Mouse (Mus musculus): ENCODE data around the gene Extl1.

Gene Extl1

DNA sequence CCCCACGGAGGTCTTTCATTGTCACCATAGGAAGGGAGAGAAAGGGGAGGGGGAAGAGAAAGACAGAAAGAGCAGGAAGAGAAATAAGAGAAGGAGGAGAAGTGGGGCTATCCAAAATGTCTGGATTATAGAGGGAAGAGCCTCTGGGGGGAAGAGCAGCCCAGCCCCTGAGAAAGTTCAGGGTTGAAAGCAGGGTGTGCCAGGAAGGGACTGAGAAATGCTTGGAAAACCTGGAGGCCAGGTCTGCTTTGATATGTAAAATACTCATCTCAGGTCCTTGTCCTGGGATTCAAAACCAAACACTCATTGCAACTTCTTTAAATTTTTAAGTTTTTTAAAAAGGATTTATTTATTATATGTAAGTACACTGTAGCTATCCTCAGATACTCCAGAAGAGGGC, 8.0 kb upstream of the Extl1 start:
- DNase-seq (ENCODE audit: low spot score in 2 of 2), result no peak

- DNase-seq (ENCODE audit: low spot score in 2 of 2), result peak; percentile 46 to 73
Measured at GRCm38 (mm10) chr4:134388397-134388796, 4.7 kb upstream of the Extl1 start.

DNA sequence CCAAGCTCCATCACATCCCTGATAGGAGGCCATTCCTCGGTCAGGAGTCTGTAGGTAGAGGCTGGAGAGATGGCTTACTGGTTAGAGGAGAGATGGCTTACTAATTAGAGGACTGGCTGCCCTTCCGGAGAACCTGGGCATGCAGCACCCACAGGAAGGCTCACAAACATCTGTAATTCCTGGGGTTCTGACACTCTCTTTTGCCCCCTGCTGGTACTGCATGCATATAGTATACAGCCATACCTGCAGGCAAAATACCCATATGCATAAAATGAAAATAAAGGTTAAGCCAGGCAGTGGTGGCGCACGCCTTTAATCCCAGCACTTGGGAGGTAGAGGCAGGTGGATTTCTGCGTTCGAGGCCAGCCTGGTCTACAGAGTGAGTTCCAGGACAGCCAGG, 3.6 kb upstream of the Extl1 start:
- DNase-seq (ENCODE audit: low spot score in 2 of 2), result no peak

DNA sequence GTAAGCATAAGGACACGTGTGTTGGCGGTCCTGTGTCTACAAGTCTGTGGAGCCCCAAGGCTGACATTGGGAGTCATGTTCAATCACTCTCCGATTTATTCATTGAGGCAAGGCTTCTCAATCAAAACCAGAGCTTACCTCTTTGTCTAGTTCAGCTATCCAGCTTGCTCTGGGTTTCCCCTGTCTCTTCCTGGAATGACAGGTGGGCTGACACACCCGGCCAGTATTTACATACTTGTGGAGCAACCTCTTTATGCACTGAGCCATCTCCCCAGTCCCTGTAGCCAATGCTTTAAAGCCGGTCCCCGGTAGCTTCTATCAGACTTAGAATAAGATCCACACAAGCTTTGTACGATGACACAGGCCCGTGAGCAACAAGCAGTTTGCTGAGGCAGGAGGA, 4.1 kb downstream of the Extl1 start:
- DNase-seq (ENCODE audit: low spot score in 2 of 2), result no peak

DNA sequence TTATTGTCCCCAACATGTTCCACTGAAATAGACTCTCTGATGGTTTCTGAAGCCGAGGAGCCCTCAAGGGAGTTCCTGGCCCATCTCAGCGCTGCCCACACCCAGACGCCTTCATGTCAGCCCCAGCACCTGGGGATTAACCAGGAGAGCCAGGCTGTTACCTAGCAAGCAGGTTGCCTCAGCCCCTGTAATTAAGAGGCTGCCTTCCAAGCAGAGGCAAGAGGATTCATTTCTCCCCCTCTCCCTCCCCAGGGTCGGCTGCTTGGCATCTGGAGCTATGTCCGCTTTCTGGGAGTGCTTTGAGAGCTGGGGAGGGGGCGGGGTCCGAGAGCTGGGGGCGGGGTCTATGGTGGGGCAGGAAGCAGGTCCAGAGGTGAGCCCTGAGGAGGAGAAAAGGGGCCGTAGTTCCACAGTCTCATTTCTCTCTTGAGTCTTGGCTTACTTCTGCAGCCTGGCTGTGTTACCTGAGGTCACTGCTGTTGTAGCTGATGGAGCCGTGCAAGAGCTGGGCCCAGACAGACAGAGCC, 5.5 kb downstream of the Extl1 start:
- DNase-seq (ENCODE audit: low spot score in 2 of 2), result no peak

- no peak for DNase-seq (ENCODE audit: low spot score in 2 of 2)
Measured at GRCm38 (mm10) chr4:134374306-134374705, 9.3 kb downstream of the Extl1 start.

- DNase-seq (ENCODE audit: low spot score in 2 of 2), result no peak
Measured at GRCm38 (mm10) chr4:134373295-134373694, 10.4 kb downstream of the Extl1 start.

- DNase-seq (ENCODE audit: low spot score in 2 of 2), result peak; percentile 91 to 93
Measured at GRCm38 (mm10) chr4:134372294-134372747, 11.3 kb downstream of the Extl1 start.

- peak in 1 of 2 experiments; percentile 36 for DNase-seq (ENCODE audit: low spot score in 2 of 2)
Measured at GRCm38 (mm10) chr4:134371316-134371855, 12.3 kb downstream of the Extl1 start.

- DNase-seq (ENCODE audit: low spot score in 2 of 2), result peak in 1 of 2 experiments; percentile 74
Measured at GRCm38 (mm10) chr4:134370649-134371221, 12.9 kb downstream of the Extl1 start.

GRCm38 (mm10) chr4:134365280-134365679, 18.4 kb downstream of the Extl1 start:
- no peak for DNase-seq (ENCODE audit: low spot score in 2 of 2)

GRCm38 (mm10) chr4:134362586-134362985, 21.1 kb downstream of the Extl1 start:
- no peak for DNase-seq (ENCODE audit: low spot score in 2 of 2)

DNA sequence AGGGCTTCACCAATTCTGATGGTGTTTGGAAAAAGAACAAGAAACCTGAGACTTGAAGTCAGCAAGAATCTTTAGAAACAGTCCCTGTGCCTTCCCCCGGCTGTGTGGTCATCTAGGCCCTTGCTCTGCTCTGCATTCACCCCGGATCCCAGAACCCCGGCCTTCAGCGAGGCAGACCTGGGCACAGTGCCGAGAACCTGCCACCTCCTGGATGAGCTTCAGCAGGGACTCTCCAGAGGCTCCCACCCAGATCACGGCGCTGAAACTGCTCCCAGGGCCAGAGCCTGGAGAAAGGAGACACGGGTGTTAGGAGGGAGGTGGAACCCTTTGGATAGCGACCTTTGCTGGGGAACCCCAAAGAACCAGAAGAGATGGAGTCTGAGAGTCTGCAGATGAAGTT, 21.5 kb downstream of the Extl1 start:
- DNase-seq (ENCODE audit: low spot score in 2 of 2), result peak in 1 of 2 experiments; percentile 57

- DNase-seq (ENCODE audit: low spot score in 2 of 2), result no peak
Measured at GRCm38 (mm10) chr4:134361215-134361614, 22.4 kb downstream of the Extl1 start.

GRCm38 (mm10) chr4:134359649-134360048, 24.0 kb downstream of the Extl1 start:
- no peak for DNase-seq (ENCODE audit: low spot score in 2 of 2)

GRCm38 (mm10) chr4:134357461-134357771, 26.2 kb downstream of the Extl1 start:
- DNase-seq (ENCODE audit: low spot score in 2 of 2), result no peak

DNA sequence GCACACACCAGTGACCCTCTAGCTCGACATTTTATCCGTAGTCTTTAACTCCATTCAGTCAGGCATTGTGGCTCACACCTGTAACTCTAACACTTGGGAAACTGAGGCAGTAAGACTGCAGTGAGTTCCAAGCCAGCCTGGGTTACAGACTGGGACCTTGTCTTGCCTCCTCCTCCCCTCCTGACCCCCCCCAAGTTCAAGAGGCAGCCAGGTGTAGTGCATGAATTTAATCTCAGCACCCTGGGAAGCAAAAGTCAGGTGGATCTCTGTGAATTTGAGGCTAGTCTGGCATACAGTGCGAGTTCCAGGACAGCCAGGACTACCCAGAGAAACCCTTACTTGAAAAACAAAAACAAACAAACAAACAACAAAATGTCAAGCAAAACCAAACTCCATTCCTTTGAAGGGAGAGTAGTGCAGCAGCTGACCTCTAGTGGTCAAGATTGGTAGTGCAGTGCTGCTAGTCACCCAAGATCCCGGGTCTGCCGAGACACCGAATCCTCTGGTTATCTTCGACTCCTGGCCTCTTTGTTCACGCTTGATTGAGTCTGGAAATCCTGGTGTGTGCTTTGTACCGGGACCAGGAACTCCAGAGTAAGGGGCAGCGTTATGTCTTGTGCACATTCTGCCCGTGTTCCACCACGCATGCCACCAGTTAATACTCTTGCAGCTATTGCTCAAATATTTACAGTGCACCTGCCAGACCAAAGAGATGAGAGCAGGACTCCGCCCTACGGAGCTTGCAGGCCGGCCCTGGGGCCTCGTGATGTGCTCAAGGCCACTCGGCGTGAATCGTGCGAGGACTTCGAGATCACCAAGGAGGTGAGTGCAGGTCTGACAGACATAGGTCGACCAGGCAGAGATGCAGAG, 26.8 kb downstream of the Extl1 start:
- peak; percentile 82 to 87 for DNase-seq (ENCODE audit: low spot score in 2 of 2)

DNA sequence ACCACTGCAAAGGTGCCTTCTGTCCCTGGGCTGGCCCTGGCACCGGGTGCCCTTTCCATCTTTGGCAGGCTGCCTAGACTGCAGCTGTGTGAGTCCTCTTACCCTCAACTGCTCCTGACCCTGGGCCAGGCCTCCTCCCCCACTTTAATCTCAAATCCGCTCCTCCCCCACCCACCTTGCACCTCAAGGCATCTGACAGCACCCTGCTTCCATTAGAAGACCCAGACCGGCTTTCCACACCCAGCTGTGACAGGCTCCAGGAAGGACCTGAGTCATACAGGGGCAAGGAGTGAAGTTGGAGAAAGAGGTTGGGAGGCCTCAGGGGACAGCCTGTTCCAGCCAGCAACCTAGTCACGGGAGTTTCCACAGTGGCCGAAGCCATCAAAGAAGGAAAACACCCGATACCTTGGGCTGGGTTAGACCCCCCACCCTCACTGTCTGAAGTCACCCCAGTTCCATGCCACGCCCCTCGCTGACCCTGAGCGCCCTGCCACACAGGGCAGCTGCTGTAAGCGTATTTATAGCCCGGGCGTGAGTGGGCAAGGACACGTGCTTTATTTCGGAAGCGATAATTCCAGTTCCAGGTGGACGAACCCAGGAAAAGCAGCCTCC, 27.7 kb downstream of the Extl1 start:
- DNase-seq (ENCODE audit: low spot score in 2 of 2), result no peak

DNA sequence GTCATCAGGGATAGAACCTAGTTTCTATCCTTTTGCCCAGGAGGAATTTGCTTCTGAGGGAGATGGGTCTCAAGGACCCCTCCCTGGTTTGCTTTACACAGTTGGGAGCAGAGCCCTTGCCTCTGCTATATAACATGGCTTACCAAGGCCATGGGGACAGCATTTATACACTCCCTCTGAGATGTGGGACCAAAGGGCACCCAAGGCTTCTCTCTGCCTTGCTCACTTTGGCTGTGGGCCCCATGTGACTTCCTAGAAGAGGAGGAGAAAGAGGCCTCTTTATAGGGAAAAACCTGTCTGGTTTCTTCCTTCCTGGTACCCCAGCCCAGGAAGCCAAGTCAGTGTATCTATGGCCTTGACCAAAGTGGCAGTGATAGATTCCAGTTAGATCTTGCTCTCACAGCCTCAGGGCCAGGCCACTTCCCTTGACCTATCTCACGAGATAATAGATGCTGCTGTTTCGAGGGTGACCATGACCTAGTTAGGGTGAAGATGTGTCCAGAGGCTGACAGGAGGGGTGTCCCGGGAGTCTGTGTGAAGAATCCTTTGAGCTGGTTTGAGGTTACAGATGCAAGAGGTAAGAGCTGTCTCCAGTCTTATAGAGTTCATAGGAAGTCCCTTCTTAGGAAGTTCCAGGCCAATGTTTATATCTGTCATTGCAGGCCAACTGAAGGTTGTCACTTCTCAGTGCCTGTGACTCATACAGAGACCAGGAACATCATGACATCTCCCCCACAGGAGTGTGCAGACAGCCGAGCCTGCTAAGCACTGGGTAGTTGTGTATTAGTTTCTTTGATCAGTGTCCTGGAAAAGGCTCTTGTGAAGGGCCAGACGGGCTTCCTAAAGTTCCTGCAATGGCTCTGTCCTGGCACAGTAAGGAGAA, 29.9 kb downstream of the Extl1 start:
- DNase-seq (ENCODE audit: low spot score in 2 of 2), result no peak

DNA sequence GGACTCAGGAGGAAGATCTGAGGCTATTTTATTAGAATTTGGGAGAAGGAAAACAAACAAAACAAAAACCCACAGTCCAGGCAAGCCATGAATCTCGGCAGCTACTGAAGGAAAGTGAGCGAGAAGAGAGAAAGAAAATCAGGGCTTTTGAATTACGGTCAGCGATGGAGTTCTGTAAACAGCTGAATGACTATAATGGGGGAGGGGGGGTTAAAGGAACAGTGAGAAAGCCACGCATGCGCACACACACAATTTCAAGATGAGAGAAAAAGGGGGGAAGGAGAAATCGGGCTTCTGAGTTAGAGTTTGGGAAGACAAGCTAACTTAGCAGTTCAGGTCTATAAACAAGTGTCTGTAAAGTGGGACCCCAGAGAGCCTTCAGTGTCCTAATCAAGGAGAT, 30.7 kb downstream of the Extl1 start:
- DNase-seq (ENCODE audit: low spot score in 2 of 2), result no peak

- DNase-seq (ENCODE audit: low spot score in 2 of 2), result no peak
Measured at GRCm38 (mm10) chr4:134352261-134352707, 31.4 kb downstream of the Extl1 start.
